ENCODE assay signal across 18 mouse cellular contexts in the genomic region with DNA sequence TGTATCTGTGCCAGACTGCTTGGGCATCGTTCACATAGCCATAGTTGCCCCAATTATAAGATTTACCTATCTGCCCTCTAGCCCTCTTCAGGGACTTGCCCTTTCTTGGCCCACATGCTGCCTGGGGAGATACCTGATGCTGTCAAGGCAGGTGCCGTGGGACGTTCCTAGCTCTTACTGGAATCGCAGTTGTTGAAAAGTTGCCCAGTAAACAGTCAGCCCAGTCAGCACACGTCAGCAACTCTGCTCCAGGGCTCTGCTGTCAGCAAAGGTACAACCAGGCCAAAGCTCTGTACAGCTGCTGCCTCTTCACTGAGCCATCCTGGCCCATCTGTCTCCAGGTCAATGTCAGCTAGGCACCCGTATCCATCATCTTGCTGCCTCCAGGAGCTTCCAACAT.
DNase-seq lines count a peak whose midpoint lies in the region; ATAC-seq and TF ChIP-seq lines count a peak whose summit lies in the region.
"Had no signal": no experiment of that assay in that cellular context is flagged by ENCODE, and none has a peak within 500 bp of the region (broad histone marks: within the 10 kb centered on the region; RNA-seq: fewer than 3 reads in every experiment).

No protein-coding gene starts in this region.

- H3K79me2 ChIP-seq in heart, adult 2 months (replicated peaks; ENCODE audit: control insufficient read depth, insufficient read depth, low read length), result no peaks in the 10 kb centered on the region

- H3K27me3 ChIP-seq in heart, adult 2 months (ENCODE audit: control insufficient read depth, insufficient read depth, low read length), result no peaks in the 10 kb centered on the region
- no peaks in the 10 kb centered on the region for H3K27me3 ChIP-seq in heart, embryonic 12.5 days (replicated peaks)
- H3K27me3 ChIP-seq in midbrain, postnatal 0 days (ENCODE audit: insufficient read depth, low read length), result no peaks in the 10 kb centered on the region
- H3K27me3 ChIP-seq: embryonic facial prominence, embryonic 15.5 days; hindbrain, embryonic 12.5 days; limb, embryonic 13.5 days; midbrain, embryonic 12.5 days had no signal

- no peak for TF ChIP-seq CTCF in heart, adult 2 months (IDR thresholded peaks at IDR 0.05)
- no peak for TF ChIP-seq CTCF in midbrain, postnatal 0 days (IDR thresholded peaks at IDR 0.05)

- H3K4me1 ChIP-seq in heart, adult 2 months (ENCODE audit: control insufficient read depth, insufficient read depth, low read length), result peaks cover 4% of the 10 kb centered on the region; the same call in 1 of the 2 replicates
- H3K4me1 ChIP-seq in heart, embryonic 12.5 days (replicated peaks), result peaks cover 10% of the 10 kb centered on the region
- H3K4me1 ChIP-seq in midbrain, postnatal 0 days (ENCODE audit: insufficient read depth, low read length), result 0 out of 2 replicates have a peak, but pooled peaks cover 4% of the 10 kb centered on the region
- H3K4me1 ChIP-seq: forebrain, embryonic 10.5 days; hindbrain, embryonic 12.5 days; midbrain, embryonic 12.5 days had no signal

- no peaks in the 10 kb centered on the region for H3K36me3 ChIP-seq in heart, adult 2 months (ENCODE audit: control insufficient read depth, insufficient read depth, low read length)
- H3K36me3 ChIP-seq in heart, embryonic 12.5 days, result no peaks in the 10 kb centered on the region
- H3K36me3 ChIP-seq in midbrain, postnatal 0 days (ENCODE audit: insufficient read depth, low read length), result no peaks in the 10 kb centered on the region
- H3K36me3 ChIP-seq: embryonic facial prominence, embryonic 15.5 days; forebrain, embryonic 10.5 days; hindbrain, embryonic 12.5 days; limb, embryonic 13.5 days; midbrain, embryonic 12.5 days had no signal

- TF ChIP-seq POLR2A in heart, adult 2 months (IDR thresholded peaks at IDR 0.05; ENCODE audit: insufficient read depth, low read depth, low read length), result no peak

- intact Hi-C loops in heart, adult 2 months (cut with DNase I), result no loop called here
- intact Hi-C loops in gastrocnemius, postnatal 14 days (cut with DNase I; ENCODE audit: low total_unique reads), result no loop called here

- ATAC-seq in heart, embryonic 12.5 days (ENCODE audit: insufficient number of reproducible peaks, low FRiP score), result no peak
- no peak for ATAC-seq in midbrain, postnatal 0 days (ENCODE audit: low FRiP score)
- ATAC-seq in granulocyte monocyte progenitor cell, adult 5-6 weeks (replicated peaks; ENCODE audit: poor library complexity, severe bottlenecking), result no peak

- no peak overlapping the region for H3K27ac ChIP-seq in heart, adult 2 months
- no peak overlapping the region for H3K27ac ChIP-seq in heart, embryonic 12.5 days (ENCODE audit: poor library complexity, severe bottlenecking)
- no peak overlapping the region for H3K27ac ChIP-seq in midbrain, postnatal 0 days (ENCODE audit: low read depth, low read length)
- H3K27ac ChIP-seq: embryonic facial prominence, embryonic 15.5 days; forebrain, embryonic 10.5 days; hindbrain, embryonic 12.5 days; kidney, postnatal 0 days; limb, embryonic 13.5 days; midbrain, embryonic 12.5 days had no signal

- no peak overlapping the region for H3K4me2 ChIP-seq in heart, embryonic 12.5 days
- no peak overlapping the region for H3K4me2 ChIP-seq in midbrain, postnatal 0 days (ENCODE audit: low read depth, low read length, poor library complexity, severe bottlenecking)
- H3K4me2 ChIP-seq: embryonic facial prominence, embryonic 15.5 days; hindbrain, embryonic 12.5 days; limb, embryonic 13.5 days; midbrain, embryonic 12.5 days had no signal

- no peak overlapping the region for H3K4me3 ChIP-seq in heart, adult 2 months
- no peak overlapping the region for H3K4me3 ChIP-seq in heart, embryonic 12.5 days
- H3K4me3 ChIP-seq in midbrain, postnatal 0 days (ENCODE audit: low read depth, low read length), result no peak overlapping the region
- H3K4me3 ChIP-seq: embryonic facial prominence, embryonic 15.5 days; forebrain, embryonic 10.5 days; hindbrain, embryonic 12.5 days; limb, embryonic 13.5 days; midbrain, embryonic 12.5 days had no signal

- TF ChIP-seq EP300 in heart, adult 2 months (IDR thresholded peaks at IDR 0.05; ENCODE audit: insufficient read depth, low read depth, low read length), result 0 out of 2 replicates have a peak, but pooled peaks have one; percentile 29

- peak in 1 of 2 experiments; percentile 57 for DNase-seq in heart, adult 2 months
- DNase-seq in NIH3T3 (ENCODE audit: low read depth), result peak; percentile 41
- DNase-seq in gastrocnemius, postnatal 14 days, result peak; percentile 54
- DNase-seq in heart, postnatal 4 days, result peak; percentile 47
- no peak for DNase-seq in midbrain, postnatal 0 days (ENCODE audit: low spot score)
- DNase-seq: B cell, adult 2 months; cerebellum, postnatal 36 days; kidney, adult 18-20 months; lung, postnatal 10 days; thymus, postnatal 25 days had no signal

- H3K9ac ChIP-seq in heart, adult 2 months (ENCODE audit: low read depth, low read length), result no peak overlapping the region
- H3K9ac ChIP-seq in heart, embryonic 12.5 days, result no peak overlapping the region
- H3K9ac ChIP-seq in midbrain, postnatal 0 days (replicated peaks; ENCODE audit: low read length, poor library complexity, severe bottlenecking), result no peak overlapping the region
- H3K9ac ChIP-seq: embryonic facial prominence, embryonic 15.5 days; hindbrain, embryonic 12.5 days; limb, embryonic 13.5 days; midbrain, embryonic 12.5 days had no signal

- WGBS in heart, adult 2 months, result 62% methylated on average over 6 of the region's 6 CpGs
- 62% methylated on average over 6 of the region's 6 CpGs for WGBS in heart, embryonic 12.5 days
- WGBS in midbrain, postnatal 0 days, result 92% methylated on average over 6 of the region's 6 CpGs

- H3K9me3 ChIP-seq in heart, embryonic 12.5 days (replicated peaks), result no peaks in the 10 kb centered on the region
- H3K9me3 ChIP-seq in midbrain, postnatal 0 days (ENCODE audit: low read length), result no peaks in the 10 kb centered on the region
- H3K9me3 ChIP-seq: embryonic facial prominence, embryonic 15.5 days; forebrain, embryonic 10.5 days; hindbrain, embryonic 12.5 days; limb, embryonic 13.5 days; midbrain, embryonic 12.5 days had no signal
